Comparison of ENCODE assay signal across 30 mouse cellular contexts in the genomic region with DNA sequence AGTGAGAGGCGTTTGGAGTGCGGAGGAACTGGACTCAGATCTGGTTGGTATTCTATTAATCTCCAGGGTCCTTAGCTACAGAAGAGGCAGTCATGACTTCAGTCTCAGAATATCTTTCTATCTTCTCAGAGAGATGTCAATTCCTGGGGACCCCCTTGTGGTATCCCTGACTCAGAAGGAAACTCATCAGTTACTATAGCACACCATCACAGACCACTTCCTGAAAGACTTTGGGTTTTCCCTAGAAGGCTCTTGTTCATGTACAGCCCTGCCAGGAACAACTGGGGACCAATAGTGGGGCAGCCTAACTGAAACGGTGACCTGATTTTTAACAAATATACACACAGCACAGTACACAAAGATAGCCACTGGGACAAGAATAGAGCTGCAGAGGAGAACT.
A peak's percentile ranks its signal among the peaks of the same experiment; 100 is the strongest.
DNase-seq lines count a peak whose midpoint lies in the region; ATAC-seq and TF ChIP-seq lines count a peak whose summit lies in the region.
"Had no signal": no experiment of that assay in that cellular context is flagged by ENCODE, and none has a peak within 500 bp of the region (broad histone marks: within the 10 kb centered on the region; RNA-seq: fewer than 3 reads in every experiment).

No protein-coding gene starts in this region.

- H3K27ac ChIP-seq in left cerebral cortex, adult 2 months, result no peak overlapping the region
- H3K27ac ChIP-seq: embryonic facial prominence, embryonic 12.5 days; hindbrain, embryonic 15.5 days; kidney, postnatal 0 days; limb, embryonic 10.5 days; limb, embryonic 15.5 days; liver, embryonic 13.5 days; macrophage; neural tube, embryonic 12.5 days had no signal

- peak; percentile 83 for ATAC-seq in activated CD4-positive, CD25-positive, alpha-beta regulatory T cell, adult 4 months
- peak; percentile 35; the same call in 1 of the 2 replicates for ATAC-seq in megakaryocyte, adult 5-6 weeks (ENCODE audit: poor library complexity, severe bottlenecking)
- ATAC-seq: forebrain, embryonic 14.5 days; intestine, embryonic 16.5 days; lung, postnatal 0 days had no signal

- peak; percentile 63 for DNase-seq in A20 (ENCODE audit: low read depth, low spot score)
- peak; percentile 83 for DNase-seq in CD4-positive helper T cell, adult 2 months (ENCODE audit: low read depth, low spot score)
- DNase-seq in c-Kit-positive CD71-positive TER-119-positive erythroid progenitor cells, embryonic 14.5 days (ENCODE audit: low spot score), result no peak
- no peak for DNase-seq in left cerebral cortex, postnatal 36 days (ENCODE audit: low spot score in 2 of 2)
- no peak for DNase-seq in left cerebral cortex, adult 2 months (ENCODE audit: extremely low spot score in 1 of 2, low spot score in 2 of 2)
- DNase-seq: adrenal gland, adult 8-10 months; cerebellum, adult 8-10 months; cerebellum, postnatal 36 days; embryo, embryonic 11 days; gastrocnemius, postnatal 14 days; heart, adult 18-20 months; heart, postnatal 4 days; kidney, adult 8-10 months; liver, embryonic 13.5 days; lung, adult 18-20 months; midbrain, embryonic 14.5 days; right cerebral cortex, postnatal 4 days; thymus, postnatal 4 days had no signal

- TF ChIP-seq CTCF in left cerebral cortex, adult 2 months (IDR thresholded peaks at IDR 0.05), result no peak

- intact Hi-C loops in left cerebral cortex, postnatal 36 days (cut with DNase I), result no loop called here
- intact Hi-C loops in left cerebral cortex, adult 2 months (cut with DNase I), result no loop called here

- no peak overlapping the region for H3K4me3 ChIP-seq in left cerebral cortex, adult 2 months
- H3K4me3 ChIP-seq: embryonic facial prominence, embryonic 12.5 days; hindbrain, embryonic 15.5 days; limb, embryonic 10.5 days; limb, embryonic 15.5 days; liver, embryonic 13.5 days; neural tube, embryonic 12.5 days had no signal

Comparison
In these comparisons a context has a peak if more than half of its experiments do, and no peak if none do; other contexts are left out.
1. DNase-seq: peak in A20 (single experiment) and CD4-positive helper T cell, adult 2 months (single experiment); none in c-Kit-positive CD71-positive TER-119-positive erythroid progenitor cells, embryonic 14.5 days (single experiment), left cerebral cortex, postnatal 36 days (0 of 2) and left cerebral cortex, adult 2 months (0 of 2).